Mouse (Mus musculus) hindbrain, postnatal 0 days (tissue): ENCODE measurements around the gene Tmem251. TPM values are rescaled to one million over a fixed set of nuclear protein-coding genes. Genes with fewer than 3 reads are reported as not detected.

Source experiments
- ATAC-seq: fragments of 200-750 bp; cut with Nextera tagmentation; 2 replicates; pipeline ENCODE4 v1.8.0; 2017; ENCODE audit warnings: mild to moderate bottlenecking, moderate TSS enrichment, moderate library complexity
- DNase-seq: peaks from one replicate; pipeline ENCODE4 v3.0.0-alpha.2; 2015; ENCODE audit warnings: low spot score
- H3K27ac ChIP-seq: fragments of 300-500 bp; sonication (generic); 2 replicates; pipeline ENCODE4 v1.5.1; 2014; ENCODE audit warnings: mild to moderate bottlenecking
- H3K27me3 ChIP-seq: fragments of 300-500 bp; sonication (generic); 2 replicates; pipeline ENCODE4 v1.6.1; 2014; ENCODE audit warnings: low read length, mixed read lengths; ENCODE audit not compliant: insufficient read depth
- H3K36me3 ChIP-seq: fragments of 300-500 bp; sonication (generic); 2 replicates; pipeline ENCODE4 v1.6.1; 2014; ENCODE audit warnings: low read length, mixed read lengths; ENCODE audit not compliant: insufficient read depth
- H3K4me1 ChIP-seq: fragments of 300-500 bp; sonication (generic); 2 replicates; pipeline ENCODE4 v1.6.1; 2014; ENCODE audit warnings: antibody characterized with exemption, low read length, mixed read lengths; ENCODE audit not compliant: insufficient read depth
- H3K4me2 ChIP-seq: fragments of 300-500 bp; sonication (generic); 2 replicates; pipeline ENCODE4 v1.6.1; 2014; ENCODE audit warnings: low read depth, mild to moderate bottlenecking, low read length, moderate library complexity, mixed read lengths
- H3K4me3 ChIP-seq: fragments of 300-500 bp; sonication (generic); 2 replicates; pipeline ENCODE4 v1.5.1; 2014; ENCODE audit warnings: low read length
- H3K9ac ChIP-seq: fragments of 300-500 bp; sonication (generic); replicated peaks from 2 replicates; pipeline ENCODE4 v1.6.1; 2014; ENCODE audit warnings: mild to moderate bottlenecking, low read length, moderate library complexity, mixed read lengths
- H3K9me3 ChIP-seq: fragments of 300-500 bp; sonication (generic); 2 replicates; pipeline ENCODE4 v1.6.1; 2016; ENCODE audit warnings: low read length, mixed read lengths
- CTCF ChIP-seq: IDR thresholded peaks from 2 replicates; pipeline ENCODE4 v1.5.1; 2016; ENCODE audit warnings: antibody characterized with exemption, control low read depth, low read depth
- WGBS: fragments of 180-500 bp; shearing (Covaris S2); extraction: QIAGEN DNeasy Blood & Tissue Kit; methylation state at CpG from one replicate; pipeline ENCODE4 v1.1.7; 2014; 5-methylcytosine and 5-hydroxymethylcytosine counted together
- polyA plus RNA-seq: library from polyadenylated mRNA; unstranded; fragments of >200 nt; fragmentation: Nextera tagmentation; extraction: Ambion mirVana; gene quantifications from 2 replicates; pipeline ENCODE4 v1.2.1, GENCODE M21; 2015
- total RNA-seq: library from RNA; depleted of rRNA; stranded (reverse); fragments of >200 nt; gene quantifications from 2 replicates; pipeline ENCODE4 v1.2.3, GENCODE M21; 2014

Tmem251 gene
- total and polyA plus RNA-seq, 2 experiments from 2014 or later = 7.1 to 12.2 TPM

DNA sequence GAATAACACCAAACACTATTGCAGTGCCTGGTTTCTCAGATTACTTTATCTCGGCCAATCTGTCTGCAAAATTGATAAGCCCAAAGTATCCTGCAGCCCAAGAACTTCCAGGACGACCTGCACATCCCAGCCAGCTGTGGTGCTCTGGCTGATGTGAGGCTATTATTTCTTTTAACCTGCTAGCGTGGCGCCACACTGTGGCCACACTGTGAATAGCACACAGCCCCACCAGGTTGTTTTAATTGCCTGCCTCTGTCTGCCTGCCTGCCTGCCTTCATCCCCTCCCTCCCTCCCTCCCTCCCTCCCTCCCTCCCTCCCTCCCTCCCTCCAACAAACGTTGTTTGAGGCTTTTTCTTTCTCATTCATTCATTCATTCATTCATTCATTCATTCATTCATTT lies 10.2 kb upstream of the Tmem251 start:
- ATAC-seq (no peak), DNase-seq (peak; percentile 70)
- Histone ChIP-seq H3K36me3 (no peaks in the 10 kb centered on the region), H3K4me1 (peaks cover 5% of the 10 kb centered on the region), H3K9ac (no peak overlapping the region), H3K27me3 (no peaks in the 10 kb centered on the region), H3K27ac (no peak overlapping the region), H3K4me2 (no peak overlapping the region), H3K9me3 (no peaks in the 10 kb centered on the region), H3K4me3 (no peak overlapping the region)
- peak; percentile 75 for TF ChIP-seq CTCF
- WGBS = 16% methylated on average over 4 of the region's 5 CpGs

GRCm38 (mm10) chr12:102739096-102739495 lies 4.5 kb upstream of the Tmem251 start:
- 72% methylated on average over 5 of the region's 5 CpGs for WGBS
- no peak overlapping the region for H3K4me2 ChIP-seq
- H3K4me1 ChIP-seq = no peaks in the 10 kb centered on the region
- H3K27me3 ChIP-seq = no peaks in the 10 kb centered on the region
- no peaks in the 10 kb centered on the region for H3K36me3 ChIP-seq
- DNase-seq (no peak), ATAC-seq (no peak)
- H3K9me3 ChIP-seq = no peaks in the 10 kb centered on the region
- no peak for TF ChIP-seq CTCF
- no peak overlapping the region for H3K27ac ChIP-seq
- H3K4me3 ChIP-seq = no peak overlapping the region
- no peak overlapping the region for H3K9ac ChIP-seq

GRCm38 (mm10) chr12:102740285-102740684 lies 3.3 kb upstream of the Tmem251 start:
- H3K9me3 ChIP-seq = no peaks in the 10 kb centered on the region
- 66% methylated on average over 3 of the region's 3 CpGs for WGBS
- no peak overlapping the region for H3K4me3 ChIP-seq
- peak; percentile 42 for DNase-seq
- no peak overlapping the region for H3K9ac ChIP-seq
- peak; percentile 58 for TF ChIP-seq CTCF
- no peaks in the 10 kb centered on the region for H3K36me3 ChIP-seq
- no peak overlapping the region for H3K4me2 ChIP-seq
- no peaks in the 10 kb centered on the region for H3K27me3 ChIP-seq
- no peak for ATAC-seq
- no peak overlapping the region for H3K27ac ChIP-seq
- 0 out of 2 replicates have a peak, but pooled peaks cover 6% of the 10 kb centered on the region for H3K4me1 ChIP-seq

- Histone ChIP-seq H3K9ac (peak overlapping the region; percentile 93; the same call in 1 of the 2 replicates), H3K4me2 (peak overlapping the region; percentile 77), H3K27ac (no peak overlapping the region), H3K27me3 (no peaks in the 10 kb centered on the region), H3K9me3 (no peaks in the 10 kb centered on the region), H3K4me1 (0 out of 2 replicates have a peak, but pooled peaks cover 6% of the 10 kb centered on the region), H3K4me3 (no peak overlapping the region), H3K36me3 (no peaks in the 10 kb centered on the region)
- WGBS = 85% methylated on average over 7 of the region's 7 CpGs
- no peak for ATAC-seq
- DNase-seq = no peak
- no peak for TF ChIP-seq CTCF
These were observed 1.5 kb upstream of the Tmem251 start for GRCm38 (mm10) chr12:102742056-102742455.

DNA sequence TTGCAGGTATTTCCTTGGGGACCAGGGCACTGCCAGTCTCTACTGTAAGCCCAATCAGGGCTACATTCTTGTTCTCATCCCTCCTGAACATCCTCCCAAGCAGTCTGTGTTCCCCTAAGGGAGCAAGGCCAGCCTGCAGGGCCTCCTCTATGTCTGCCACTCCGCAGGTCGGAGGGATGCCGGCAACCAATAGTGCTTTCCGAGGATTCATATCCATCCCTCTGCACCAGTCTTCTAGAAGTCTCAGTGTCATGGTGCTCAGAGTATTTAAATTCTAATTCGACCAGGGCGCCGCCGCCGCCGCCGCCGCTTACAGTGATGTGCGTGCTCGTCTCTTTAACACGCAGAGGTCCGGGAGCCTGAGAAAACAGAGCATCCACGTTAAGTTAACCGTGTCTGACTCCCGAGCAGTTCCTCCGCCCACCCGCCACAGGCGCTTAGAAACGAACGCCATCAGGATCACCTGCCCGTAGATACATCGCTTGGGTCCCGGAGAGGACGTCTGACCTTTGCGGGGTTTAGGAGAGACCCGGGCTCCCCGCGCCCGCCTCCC lies 450 bp upstream of the Tmem251 start:
- Histone ChIP-seq H3K4me3 (peak overlapping the region; percentile 76), H3K9ac (peak overlapping the region; percentile 93), H3K27me3 (no peaks in the 10 kb centered on the region), H3K4me2 (peak overlapping the region; percentile 77), H3K27ac (peak overlapping the region; percentile 93), H3K9me3 (no peaks in the 10 kb centered on the region), H3K36me3 (no peaks in the 10 kb centered on the region; the same call in 1 of the 2 replicates), H3K4me1 (0 out of 2 replicates have a peak, but pooled peaks cover 6% of the 10 kb centered on the region)
- no peak for DNase-seq
- TF ChIP-seq CTCF = no peak
- ATAC-seq = peak; percentile 83
- WGBS = under 1% methylated on average over 33 of the region's 33 CpGs

DNA sequence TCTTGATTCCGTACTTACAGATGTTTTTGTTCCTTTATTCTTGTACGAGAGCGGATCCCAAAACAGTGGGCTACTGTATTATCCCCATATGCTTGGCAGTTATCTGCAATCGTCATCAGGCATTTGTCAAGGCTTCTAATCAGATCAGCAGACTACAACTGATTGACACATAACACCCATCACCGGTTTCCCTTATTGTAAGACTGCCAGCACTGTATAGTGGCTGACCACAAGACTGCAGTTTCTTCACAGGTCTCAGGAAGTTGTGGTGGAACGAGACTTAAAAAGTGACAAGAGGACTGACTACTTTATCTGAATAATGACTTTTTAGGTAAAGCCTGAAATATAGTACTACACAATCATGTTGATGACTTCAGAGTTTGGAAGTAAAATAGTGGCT lies 1.3 kb downstream of the Tmem251 start:
- H3K4me3 ChIP-seq = no peak overlapping the region
- H3K4me2 ChIP-seq = peak overlapping the region; percentile 77
- no peaks in the 10 kb centered on the region for H3K27me3 ChIP-seq
- H3K4me1 ChIP-seq = 0 out of 2 replicates have a peak, but pooled peaks cover 6% of the 10 kb centered on the region
- 50% methylated on average over 6 of the region's 6 CpGs for WGBS
- no peak overlapping the region for H3K9ac ChIP-seq
- TF ChIP-seq CTCF = peak; percentile 39; the same call in 1 of the 2 replicates
- peak; percentile 28 for DNase-seq
- ATAC-seq = no peak
- no peak overlapping the region for H3K27ac ChIP-seq
- no peaks in the 10 kb centered on the region; the same call in 1 of the 2 replicates for H3K36me3 ChIP-seq
- no peaks in the 10 kb centered on the region for H3K9me3 ChIP-seq

DNA sequence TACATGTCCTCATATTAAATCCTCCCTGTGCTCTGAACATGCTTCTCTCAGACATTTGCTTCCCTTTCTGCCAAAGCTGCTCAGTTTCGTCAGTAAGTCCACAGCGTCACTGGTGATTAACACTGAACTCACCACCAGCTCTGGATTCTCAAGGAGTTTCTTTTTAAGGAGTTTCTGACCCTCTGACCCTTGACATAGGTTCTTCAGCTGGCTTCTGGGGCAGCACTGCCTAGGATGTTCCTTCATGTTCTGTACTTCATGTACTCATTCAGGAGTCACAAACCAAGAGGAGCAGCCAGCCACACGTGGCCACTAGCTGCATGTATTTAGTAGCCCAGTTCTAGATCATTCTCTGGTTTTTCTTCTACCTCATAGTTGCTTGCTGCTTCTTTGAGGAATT lies 4.7 kb downstream of the Tmem251 start:
- H3K4me2 ChIP-seq = no peak overlapping the region
- no peaks in the 10 kb centered on the region for H3K27me3 ChIP-seq
- H3K9ac ChIP-seq = no peak overlapping the region
- H3K36me3 ChIP-seq = no peaks in the 10 kb centered on the region; the same call in 1 of the 2 replicates
- no peak overlapping the region for H3K27ac ChIP-seq
- 0 out of 2 replicates have a peak, but pooled peaks cover 6% of the 10 kb centered on the region for H3K4me1 ChIP-seq
- no peak for DNase-seq
- 83% methylated on average over 3 of the region's 3 CpGs for WGBS
- no peak for ATAC-seq
- no peaks in the 10 kb centered on the region for H3K9me3 ChIP-seq
- no peak for TF ChIP-seq CTCF
- H3K4me3 ChIP-seq = no peak overlapping the region
